Mouse (Mus musculus) myocyte (in vitro differentiated cells): Measurements from ENCODE around the gene 4930426L09Rik.
A peak's percentile ranks its signal among the peaks of the same experiment; 100 is the strongest.

Experiments used
- CEBPB ChIP-seq: IDR thresholded peaks from 2 replicates; pipeline ENCODE4 v1.6.1; 2011; ENCODE audit warnings: mild to moderate bottlenecking, moderate library complexity; ENCODE audit not compliant: poor library complexity, insufficient read depth, severe bottlenecking
- E2F4 ChIP-seq: IDR thresholded peaks from one replicate; pipeline ENCODE4 v1.6.1; 2011; ENCODE audit warnings: mild to moderate bottlenecking, control low read depth, moderate library complexity; ENCODE audit not compliant: insufficient read depth
- MAX ChIP-seq: IDR thresholded peaks from one replicate; pipeline ENCODE4 v1.6.1; 2011; ENCODE audit warnings: low read depth, mild to moderate bottlenecking, control low read depth
- MYOD1 ChIP-seq, 3 experiments: IDR thresholded peaks; one replicate each; pipeline ENCODE4 v1.6.1; 2011; ENCODE audit warnings: control low read depth in 2 of 3, low read depth in 2 of 3, mild to moderate bottlenecking in 2 of 3, moderate library complexity in 1 of 3; ENCODE audit not compliant: insufficient read length in 2 of 3, control insufficient read depth in 1 of 3
- MYOG ChIP-seq, 3 experiments: IDR thresholded peaks; one replicate each; pipeline ENCODE4 v1.6.1; 2011; ENCODE audit warnings: control low read depth in 2 of 3, low read depth in 2 of 3, mild to moderate bottlenecking in 2 of 3; ENCODE audit not compliant: insufficient read length in 2 of 3, control insufficient read depth in 1 of 3, insufficient read depth in 1 of 3
- POLR2A ChIP-seq: IDR thresholded peaks from one replicate; pipeline ENCODE4 v1.6.1; 2011; ENCODE audit warnings: low read depth, mild to moderate bottlenecking, control low read depth, moderate library complexity; ENCODE audit not compliant: insufficient read length
- POLR2AphosphoS2 ChIP-seq: IDR thresholded peaks from one replicate; pipeline ENCODE4 v1.6.1; 2011; ENCODE audit warnings: low read depth, control low read depth; ENCODE audit not compliant: insufficient read length
- SRF ChIP-seq: IDR thresholded peaks from one replicate; pipeline ENCODE4 v1.6.1; 2011; ENCODE audit warnings: low read depth; ENCODE audit not compliant: control insufficient read depth, insufficient read length
- TCF12 ChIP-seq: IDR thresholded peaks from one replicate; pipeline ENCODE4 v1.6.1; 2011; ENCODE audit warnings: mild to moderate bottlenecking, control low read depth; ENCODE audit not compliant: poor library complexity, insufficient read depth, severe bottlenecking
- TCF3 ChIP-seq: IDR thresholded peaks from one replicate; pipeline ENCODE4 v1.6.1; 2011; ENCODE audit warnings: low read depth, control low read depth; ENCODE audit not compliant: insufficient read length
- USF1 ChIP-seq: IDR thresholded peaks from one replicate; pipeline ENCODE4 v1.6.1; 2011; ENCODE audit warnings: low read depth, mild to moderate bottlenecking, control low read depth, moderate library complexity

GRCm38 (mm10) chr2:18996451-18997211, 1.5 kb upstream of the 4930426L09Rik start:
- TF ChIP-seq POLR2A (no peak), MAX (no peak), CEBPB (no peak), E2F4 (no peak), SRF (no peak), TCF3 (no peak), MYOG (IDR thresholded peaks at IDR 0.05; ENCODE audit: control insufficient read depth in 1 of 3, insufficient read depth in 1 of 3, insufficient read length in 2 of 3, low read depth in 2 of 3) (peak in 1 of 3 experiments; percentile 6), USF1 (no peak), MYOD1 (IDR thresholded peaks at IDR 0.05; ENCODE audit: control insufficient read depth in 1 of 3, insufficient read length in 2 of 3, low read depth in 2 of 3) (no peak), TCF12 (no peak), POLR2AphosphoS2 (no peak)
